Mouse (Mus musculus) heart, postnatal 0 days (tissue): ENCODE measurements around the gene Fgfr2. TPM values are rescaled to one million over a fixed set of nuclear protein-coding genes. Genes with fewer than 3 reads are reported as not detected.

Source experiments
- ATAC-seq: fragments of 200-750 bp; cut with Nextera tagmentation; 2 replicates; pipeline ENCODE4 v1.8.0; 2017; ENCODE audit warnings: low read depth, moderate number of reproducible peaks, moderate library complexity; ENCODE audit not compliant: insufficient read depth
- DNase-seq: peaks from one replicate; pipeline ENCODE4 v3.0.0-alpha.2; 2016; ENCODE audit warnings: low spot score
- H3K27ac ChIP-seq: fragments of 300-500 bp; sonication (generic); 2 replicates; pipeline ENCODE4 v1.5.1; 2014; ENCODE audit warnings: low read depth, mild to moderate bottlenecking
- H3K27me3 ChIP-seq: fragments of 300-500 bp; sonication (generic); 2 replicates; pipeline ENCODE4 v1.6.1; 2014; ENCODE audit warnings: low read length, mixed read lengths; ENCODE audit not compliant: control insufficient read depth, insufficient read depth
- H3K36me3 ChIP-seq: fragments of 300-500 bp; sonication (generic); replicated peaks from 2 replicates; pipeline ENCODE4 v1.6.1; 2014; ENCODE audit warnings: low read length, mixed read lengths; ENCODE audit not compliant: control insufficient read depth, insufficient read depth
- H3K4me1 ChIP-seq: fragments of 300-500 bp; sonication (generic); 2 replicates; pipeline ENCODE4 v1.6.1; 2014; ENCODE audit warnings: antibody characterized with exemption; ENCODE audit not compliant: control insufficient read depth, insufficient read depth
- H3K4me2 ChIP-seq: fragments of 300-500 bp; sonication (generic); 2 replicates; pipeline ENCODE4 v1.6.1; 2014; ENCODE audit warnings: low read depth, mild to moderate bottlenecking, low read length, moderate library complexity
- H3K4me3 ChIP-seq: fragments of 300-500 bp; sonication (generic); 2 replicates; pipeline ENCODE4 v1.5.1; 2014; ENCODE audit warnings: low read depth, low read length
- H3K9ac ChIP-seq: fragments of 300-500 bp; sonication (generic); replicated peaks from 2 replicates; pipeline ENCODE4 v1.6.1; 2014; ENCODE audit warnings: low read depth, low read length, mixed read lengths
- H3K9me3 ChIP-seq: fragments of 300-500 bp; sonication (generic); replicated peaks from 2 replicates; pipeline ENCODE4 v1.6.1; 2016; ENCODE audit warnings: low read length; ENCODE audit not compliant: control insufficient read depth
- CTCF ChIP-seq: IDR thresholded peaks from 2 replicates; pipeline ENCODE4 v1.5.1; 2016; ENCODE audit warnings: antibody characterized with exemption, control low read depth, low read depth
- EP300 ChIP-seq: IDR thresholded peaks from 2 replicates; pipeline ENCODE4 v1.6.1; 2016; ENCODE audit warnings: antibody characterized with exemption, low read depth
- WGBS: fragments of 180-500 bp; shearing (Covaris S2); extraction: QIAGEN DNeasy Blood & Tissue Kit; methylation state at CpG from one replicate; pipeline ENCODE4 v1.1.7; 2014; 5-methylcytosine and 5-hydroxymethylcytosine counted together
- polyA plus RNA-seq: library from polyadenylated mRNA; unstranded; fragments of >200 nt; fragmentation: Nextera tagmentation; extraction: Ambion mirVana; gene quantifications from 2 replicates; pipeline ENCODE4 v1.2.1, GENCODE M21; 2015
- total RNA-seq: library from RNA; depleted of rRNA; stranded (reverse); fragments of >200 nt; gene quantifications from 2 replicates; pipeline ENCODE4 v1.2.3, GENCODE M21; 2014; ENCODE audit warnings: low replicate concordance

Fgfr2 gene
- total and polyA plus RNA-seq, 2 experiments from 2014 or later: 3.8 to 11.5 TPM

DNA sequence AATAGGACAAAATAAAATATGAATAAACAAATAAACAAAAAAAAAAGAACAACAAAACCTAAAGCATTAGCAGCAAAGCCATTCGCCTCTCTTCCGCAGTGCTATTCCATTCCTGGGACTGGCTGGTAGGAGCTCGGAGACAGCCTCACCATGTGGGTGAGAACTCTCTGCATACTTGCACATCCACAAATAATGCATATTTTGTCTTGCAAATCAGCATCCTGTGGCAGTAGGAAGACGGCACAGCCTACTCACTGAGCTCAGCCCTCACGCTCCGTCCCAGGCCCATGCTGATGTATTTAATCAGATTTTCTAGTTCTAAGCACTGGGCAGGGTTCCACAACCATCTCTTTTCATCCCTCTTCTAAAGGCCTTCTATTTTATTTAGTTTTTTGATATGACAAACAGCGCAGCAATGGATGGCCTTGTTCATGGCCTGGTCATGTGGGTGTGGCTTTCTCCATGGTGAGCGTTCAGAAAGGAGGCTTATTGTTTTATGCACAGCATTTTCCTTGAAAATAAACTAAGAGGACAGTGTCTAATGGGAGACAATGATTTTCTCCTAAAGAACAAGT, 2319.8 kb downstream of the Fgfr2 start:
- Histone ChIP-seq H3K9me3 (no peaks in the 10 kb centered on the region), H3K27ac (no peak overlapping the region), H3K9ac (no peak overlapping the region), H3K4me2 (no peak overlapping the region), H3K4me3 (no peak overlapping the region), H3K36me3 (no peaks in the 10 kb centered on the region), H3K27me3 (no peaks in the 10 kb centered on the region), H3K4me1 (no peaks in the 10 kb centered on the region; the same call in 1 of the 2 replicates)
- DNase-seq (no peak), ATAC-seq (no peak)
- no peak for TF ChIP-seq EP300
- TF ChIP-seq CTCF: no peak
- 93% methylated on average over 8 of the region's 8 CpGs for WGBS

DNA sequence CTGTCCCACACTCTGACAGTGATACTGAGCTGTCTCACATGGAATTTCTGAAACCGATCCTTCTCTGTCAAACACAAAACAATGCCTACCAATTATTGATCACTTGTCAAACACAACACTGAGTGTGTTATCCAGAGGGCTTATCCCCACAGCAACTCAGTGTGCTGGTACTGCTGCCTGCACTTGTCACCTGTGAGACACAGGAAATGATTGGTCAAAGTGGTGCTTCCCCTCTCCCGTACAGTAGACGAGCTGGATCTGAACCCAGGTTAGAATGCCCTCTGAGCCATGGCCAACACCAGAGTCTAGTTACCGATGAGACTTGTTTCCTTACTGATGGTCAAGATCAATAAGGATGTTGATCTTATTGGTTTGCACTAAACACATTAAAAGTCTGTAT, 2321.3 kb downstream of the Fgfr2 start:
- TF ChIP-seq CTCF (no peak), EP300 (no peak)
- WGBS: 82% methylated on average over 4 of the region's 4 CpGs

DNA sequence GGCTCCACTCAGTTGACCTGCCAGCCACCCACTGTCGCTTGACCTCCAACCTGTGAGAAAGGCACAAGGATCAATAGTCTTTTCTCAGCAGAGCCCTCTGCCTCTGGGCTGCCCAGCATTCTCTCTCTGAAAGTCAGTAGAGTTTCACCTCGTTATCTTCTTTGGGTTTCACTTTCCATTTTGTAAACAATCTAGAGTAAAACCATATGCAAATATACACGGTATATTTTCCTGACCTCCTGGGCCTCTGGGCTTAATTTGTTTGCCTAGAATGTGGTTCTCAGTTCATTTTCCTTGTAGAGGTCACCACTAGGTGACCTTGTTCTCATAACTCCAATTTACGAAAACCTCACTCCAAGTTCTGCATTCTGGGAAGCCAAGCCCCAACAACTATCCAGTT, 2322.5 kb downstream of the Fgfr2 start:
- DNase-seq (no peak), ATAC-seq (no peak)
- Histone ChIP-seq H3K9ac (no peak overlapping the region), H3K4me3 (no peak overlapping the region), H3K4me2 (no peak overlapping the region), H3K27me3 (no peaks in the 10 kb centered on the region), H3K4me1 (no peaks in the 10 kb centered on the region), H3K36me3 (no peaks in the 10 kb centered on the region), H3K9me3 (no peaks in the 10 kb centered on the region), H3K27ac (no peak overlapping the region)
- no peak for TF ChIP-seq CTCF
- TF ChIP-seq EP300: no peak
- WGBS: 70% methylated on average over 4 of the region's 4 CpGs

More for the DNA sequence above, 2321.3 kb downstream of the Fgfr2 start:
- DNase-seq: no peak
- no peaks in the 10 kb centered on the region for H3K27me3 ChIP-seq
- ATAC-seq: no peak
- H3K36me3 ChIP-seq: no peaks in the 10 kb centered on the region
- no peaks in the 10 kb centered on the region for H3K4me1 ChIP-seq
- no peak overlapping the region for H3K9ac ChIP-seq
- no peaks in the 10 kb centered on the region for H3K9me3 ChIP-seq
- no peak overlapping the region for H3K4me3 ChIP-seq
- H3K4me2 ChIP-seq: no peak overlapping the region
- no peak overlapping the region for H3K27ac ChIP-seq

DNA sequence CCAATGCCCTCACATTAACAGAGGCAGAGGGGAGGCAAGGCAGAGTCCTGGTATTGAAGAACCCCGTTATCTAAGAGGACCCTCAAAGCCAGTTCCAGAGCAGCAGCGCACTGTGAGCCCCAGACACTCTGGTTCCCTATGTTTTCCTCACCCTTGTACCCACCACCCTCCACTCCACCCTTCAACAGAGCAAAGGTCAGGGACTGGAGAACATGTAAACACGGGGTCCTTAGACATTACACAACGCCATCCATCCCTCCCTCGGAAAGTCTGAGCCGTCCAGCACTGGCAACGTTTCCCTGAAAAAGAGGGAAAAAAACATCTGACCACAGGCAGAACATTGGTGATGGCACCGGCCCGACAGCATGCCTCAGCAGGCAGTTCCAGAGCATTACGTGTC, 2323.7 kb downstream of the Fgfr2 start:
- Histone ChIP-seq H3K4me3 (no peak overlapping the region), H3K4me1 (no peaks in the 10 kb centered on the region), H3K27me3 (no peaks in the 10 kb centered on the region), H3K27ac (no peak overlapping the region), H3K4me2 (no peak overlapping the region), H3K9ac (no peak overlapping the region), H3K9me3 (no peaks in the 10 kb centered on the region), H3K36me3 (no peaks in the 10 kb centered on the region)
- DNase-seq (no peak), ATAC-seq (no peak)
- TF ChIP-seq EP300 (no peak), CTCF (no peak)
- 78% methylated on average over 10 of the region's 10 CpGs for WGBS

DNA sequence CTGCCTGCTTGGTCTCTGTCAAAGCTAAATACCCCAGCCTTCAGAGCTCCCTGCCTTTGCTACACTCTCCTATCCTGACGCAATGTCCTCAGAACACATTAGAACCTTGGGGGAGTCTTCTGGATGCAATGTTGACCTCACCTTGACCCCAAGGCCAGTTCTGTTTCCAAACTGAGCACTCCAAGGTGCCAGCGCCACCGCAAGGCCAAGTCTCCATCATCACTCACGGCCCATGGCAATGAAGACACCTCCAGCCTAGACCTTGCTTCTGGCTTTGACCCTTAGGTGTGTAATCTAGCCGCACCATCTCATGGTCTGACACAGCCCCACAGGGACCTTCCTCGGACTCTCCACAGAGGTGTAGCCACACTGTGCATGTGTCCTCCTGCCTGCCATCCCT, 2325.6 kb downstream of the Fgfr2 start:
- H3K9me3 ChIP-seq: no peaks in the 10 kb centered on the region
- H3K27me3 ChIP-seq: no peaks in the 10 kb centered on the region
- no peak overlapping the region for H3K4me2 ChIP-seq
- no peaks in the 10 kb centered on the region for H3K4me1 ChIP-seq
- no peaks in the 10 kb centered on the region for H3K36me3 ChIP-seq
- 85% methylated on average over 6 of the region's 6 CpGs for WGBS
- no peak for DNase-seq
- no peak overlapping the region for H3K4me3 ChIP-seq
- no peak for ATAC-seq
- TF ChIP-seq CTCF: no peak
- TF ChIP-seq EP300: no peak
- no peak overlapping the region for H3K27ac ChIP-seq
- H3K9ac ChIP-seq: no peak overlapping the region

DNA sequence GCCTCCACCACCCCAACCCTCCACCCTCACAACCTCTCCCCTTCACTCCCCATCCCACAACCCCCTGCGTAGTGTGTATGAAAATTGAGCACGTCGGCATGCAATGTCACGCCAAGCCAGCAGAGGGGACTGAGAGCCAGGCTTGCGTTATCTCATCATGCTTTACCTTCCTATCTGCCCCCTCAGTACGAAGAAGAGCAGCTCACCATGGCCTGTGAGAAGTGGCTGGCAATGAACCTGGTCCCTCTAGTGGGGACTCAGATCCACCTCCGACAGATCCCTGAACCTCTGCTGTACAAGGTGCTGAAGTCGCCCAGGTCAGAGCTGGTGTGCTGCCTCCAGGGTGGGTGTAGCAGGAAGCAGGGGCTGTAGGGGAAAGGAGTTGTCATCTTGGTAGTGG, 2326.4 kb downstream of the Fgfr2 start:
- no peaks in the 10 kb centered on the region for H3K27me3 ChIP-seq
- no peaks in the 10 kb centered on the region for H3K9me3 ChIP-seq
- H3K4me2 ChIP-seq: no peak overlapping the region
- no peak for DNase-seq
- H3K4me1 ChIP-seq: no peaks in the 10 kb centered on the region
- H3K9ac ChIP-seq: no peak overlapping the region
- no peak for ATAC-seq
- no peaks in the 10 kb centered on the region for H3K36me3 ChIP-seq
- 63% methylated on average over 8 of the region's 8 CpGs for WGBS
- H3K4me3 ChIP-seq: no peak overlapping the region
- peak; percentile 6; the same call in 1 of the 2 replicates for TF ChIP-seq CTCF
- TF ChIP-seq EP300: no peak
- H3K27ac ChIP-seq: no peak overlapping the region
